Mouse (Mus musculus): ENCODE data around the gene Gm9732.
"Not testable (repeated sequence)": the region's sequence is repeated elsewhere in the genome, so short reads cannot be mapped to it uniquely, and the experiment has no call there.

Gm9732 gene

GRCm38 (mm10) chr14:43274986-43275511, at the start of gene Gm9732:
Gm9732 (plus strand) TSS chr14:43275036.
- DNase-seq (ENCODE audit: low spot score) = not testable (repeated sequence)

DNA sequence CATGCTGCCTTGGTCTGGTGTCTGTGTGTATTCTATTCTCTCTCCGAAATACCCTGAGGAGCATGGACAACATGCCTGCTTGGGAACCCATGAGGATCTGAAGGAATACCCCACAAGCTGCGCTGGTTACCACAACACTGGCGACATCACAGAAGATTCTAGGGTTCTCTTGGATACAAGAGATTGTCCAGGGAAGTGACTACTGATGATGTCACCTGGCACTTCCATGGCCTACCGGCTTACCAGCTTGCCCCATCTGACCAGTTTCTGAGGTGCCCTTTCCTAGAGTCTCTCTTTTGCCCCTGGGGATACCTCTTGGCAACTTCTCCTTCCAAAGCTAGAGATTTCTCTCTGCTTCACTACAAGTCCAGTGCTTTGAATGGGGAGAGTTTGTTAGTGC, 39.6 kb upstream of the Gm9732 start, which contains the start of gene Gm8122:
Gene Gm8122 (minus strand): TSS at position 101 of the 400 bp plus-strand sequence.
- DNase-seq (ENCODE audit: low spot score) = not testable (repeated sequence)

- not testable (repeated sequence) for DNase-seq (ENCODE audit: low spot score)
Observed at GRCm38 (mm10) chr14:43237769-43238168, 37.1 kb upstream of the Gm9732 start.

GRCm38 (mm10) chr14:43249611-43250170, 25.1 kb upstream of the Gm9732 start:
- DNase-seq (ENCODE audit: low spot score) = not testable (repeated sequence)

DNA sequence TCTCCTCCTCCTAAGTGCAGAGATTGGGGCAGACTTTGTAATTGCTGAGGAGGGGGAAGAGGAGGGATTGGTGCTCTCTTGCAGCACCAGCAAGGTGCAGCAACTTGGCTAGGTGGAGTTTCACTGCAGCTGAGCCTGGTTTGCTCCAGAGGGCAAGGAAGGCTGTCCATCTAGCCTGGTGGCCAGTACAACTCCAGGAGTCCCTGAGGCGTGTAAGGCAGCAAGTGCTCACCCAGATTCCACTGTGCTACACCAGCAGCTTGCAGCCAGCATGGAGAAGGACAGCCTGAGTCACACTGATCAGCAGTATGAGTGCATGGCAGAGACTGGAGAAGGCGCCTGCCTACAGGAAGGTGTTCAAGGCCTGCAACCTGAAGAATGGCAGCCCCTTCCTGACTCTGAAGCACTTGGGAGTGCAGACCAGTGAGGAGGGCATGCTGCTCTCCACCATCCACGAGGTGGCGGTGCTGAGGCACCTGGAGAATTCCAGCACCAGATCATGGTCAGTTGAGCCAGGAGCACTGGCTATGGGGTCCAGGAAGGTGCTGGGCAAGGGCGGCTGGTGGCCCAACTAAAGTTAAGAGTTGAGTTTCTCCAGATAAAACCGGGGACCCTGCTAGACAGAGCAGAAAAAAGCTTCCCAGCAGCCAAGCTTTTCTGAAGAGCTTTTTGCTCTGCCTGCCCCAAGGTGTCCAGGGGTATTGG, 24.1 kb upstream of the Gm9732 start:
- not testable (repeated sequence) for DNase-seq (ENCODE audit: low spot score)

DNA sequence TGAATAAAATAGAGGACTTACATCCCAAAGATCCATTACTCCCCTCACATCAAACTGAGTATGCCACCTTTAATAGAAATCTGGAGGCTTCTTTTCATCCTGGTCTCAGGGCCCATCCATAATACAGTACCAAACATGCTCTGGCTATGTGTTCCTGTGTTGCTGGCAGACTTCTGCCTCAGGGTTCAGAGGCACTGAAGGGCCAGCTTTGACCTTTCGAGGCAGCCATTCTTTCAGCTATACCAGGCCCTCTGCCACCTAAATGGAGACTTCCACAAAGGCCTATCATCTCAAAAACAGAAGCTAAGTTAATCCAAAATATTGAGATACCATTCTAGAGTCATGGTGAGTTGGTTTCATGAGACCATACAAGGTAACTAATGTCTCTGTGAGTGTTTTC, 18.3 kb upstream of the Gm9732 start:
- DNase-seq (ENCODE audit: low spot score) = not testable (repeated sequence)

DNA sequence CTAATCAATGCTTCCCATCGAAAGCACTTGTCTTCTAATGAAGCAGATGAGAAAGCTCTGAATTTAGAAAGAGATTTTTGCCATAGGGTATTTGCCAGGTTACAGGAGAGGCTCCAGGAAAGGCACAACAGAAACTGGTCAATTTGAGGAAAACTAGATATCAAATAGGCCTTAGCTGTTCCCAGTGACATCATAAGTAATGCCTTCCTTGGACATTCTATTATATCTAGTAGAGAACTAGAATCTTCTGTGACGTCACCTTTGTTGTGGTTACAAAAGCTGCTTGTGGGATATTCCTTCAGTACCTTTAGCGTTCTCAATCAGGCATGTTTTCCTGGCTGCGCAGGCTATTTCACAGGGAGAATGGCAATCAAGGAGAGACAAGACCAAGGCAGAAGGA, 16.5 kb upstream of the Gm9732 start, which contains the start of gene Gm8126:
Gene Gm8126 (plus strand): TSS at position 301 of the 400 bp plus-strand sequence.
- DNase-seq (ENCODE audit: low spot score) = not testable (repeated sequence)

DNA sequence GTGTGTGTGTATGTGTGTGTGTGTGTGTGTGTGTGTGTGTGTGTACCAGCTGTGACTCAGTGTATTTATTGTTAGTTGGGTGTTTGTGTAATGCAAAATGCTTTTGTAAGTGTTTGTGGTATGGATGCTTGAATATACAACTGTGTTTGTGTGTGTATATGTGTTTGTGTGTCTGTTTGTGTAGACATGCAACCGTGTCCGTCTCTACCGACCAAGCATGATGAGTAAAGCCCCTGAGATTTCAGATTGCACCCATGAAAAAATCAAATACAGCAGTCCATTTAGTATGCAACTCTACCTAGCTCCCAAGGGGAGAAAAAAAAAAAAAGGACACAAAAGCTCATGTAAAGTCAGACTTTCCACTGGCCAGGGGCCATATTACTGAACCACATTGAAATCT, 11.4 kb upstream of the Gm9732 start:
- not testable (repeated sequence) for DNase-seq (ENCODE audit: low spot score)

DNA sequence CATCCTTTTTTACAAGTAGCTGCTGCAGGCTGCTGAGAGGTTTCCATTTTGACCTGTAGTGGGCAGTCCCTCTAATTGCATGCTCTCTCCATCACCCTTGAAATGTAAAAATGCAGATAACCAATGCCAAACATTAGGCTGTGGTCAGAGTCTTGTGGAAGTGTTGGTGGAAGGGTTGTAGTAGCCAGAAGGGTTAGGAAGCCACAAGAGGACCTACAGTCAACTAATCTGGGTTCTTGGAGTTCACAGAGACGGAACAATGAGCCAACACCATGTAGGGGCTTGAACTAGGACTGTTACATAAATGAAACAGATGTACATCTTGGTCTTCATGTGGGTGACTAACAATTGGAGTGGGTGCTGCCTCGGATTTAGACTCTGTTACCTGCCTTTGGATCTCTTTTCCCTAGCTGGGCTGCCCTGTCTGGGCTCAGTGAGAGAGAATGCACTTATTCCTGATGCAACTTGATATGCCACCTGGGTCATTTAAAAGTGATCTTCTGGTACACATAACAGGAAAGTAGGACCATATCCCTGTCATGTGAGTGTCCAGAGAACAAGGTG, 6.2 kb upstream of the Gm9732 start:
- DNase-seq (ENCODE audit: low spot score) = not testable (repeated sequence)

- not testable (repeated sequence) for DNase-seq (ENCODE audit: low spot score)
Observed at GRCm38 (mm10) chr14:43269211-43269610, 5.6 kb upstream of the Gm9732 start.

- DNase-seq (ENCODE audit: low spot score) = not testable (repeated sequence)
Observed at GRCm38 (mm10) chr14:43273161-43273560, 1.7 kb upstream of the Gm9732 start.

- DNase-seq (ENCODE audit: low spot score) = not testable (repeated sequence)
Observed at GRCm38 (mm10) chr14:43275752-43276151, 916 bp downstream of the Gm9732 start.

- DNase-seq (ENCODE audit: low spot score) = not testable (repeated sequence)
Observed at GRCm38 (mm10) chr14:43277468-43277867, 2.6 kb downstream of the Gm9732 start.

- not testable (repeated sequence) for DNase-seq (ENCODE audit: low spot score)
Observed at GRCm38 (mm10) chr14:43278146-43278545, 3.3 kb downstream of the Gm9732 start.

DNA sequence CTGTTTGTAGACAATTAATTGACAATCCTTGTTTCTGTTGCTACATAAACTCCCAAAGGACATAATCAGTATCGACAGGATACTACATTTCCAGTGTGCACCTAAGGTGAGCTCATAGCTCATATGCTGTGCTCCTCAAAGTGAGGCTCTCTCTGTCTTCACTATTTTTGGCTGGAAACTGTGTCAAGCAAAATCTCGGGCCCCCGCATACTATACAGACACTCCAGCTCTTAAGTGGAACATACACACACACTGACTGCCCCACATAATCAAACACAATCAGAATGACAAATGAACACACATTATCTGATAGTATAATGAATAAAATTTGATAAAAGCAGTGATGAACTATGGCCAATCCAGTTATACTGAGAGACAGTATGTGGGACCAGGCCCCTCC, 3.8 kb downstream of the Gm9732 start:
- not testable (repeated sequence) for DNase-seq (ENCODE audit: low spot score)

GRCm38 (mm10) chr14:43293503-43293902, 18.7 kb downstream of the Gm9732 start, which contains the start of gene Gm8127:
Gm8127 (minus strand) TSS chr14:43293832.
- DNase-seq (ENCODE audit: low spot score) = not testable (repeated sequence)

GRCm38 (mm10) chr14:43319516-43319915, 44.7 kb downstream of the Gm9732 start:
- not testable (repeated sequence) for DNase-seq (ENCODE audit: low spot score)

- not testable (repeated sequence) for DNase-seq (ENCODE audit: low spot score)
Observed at GRCm38 (mm10) chr14:43328603-43329002, 53.8 kb downstream of the Gm9732 start.

DNA sequence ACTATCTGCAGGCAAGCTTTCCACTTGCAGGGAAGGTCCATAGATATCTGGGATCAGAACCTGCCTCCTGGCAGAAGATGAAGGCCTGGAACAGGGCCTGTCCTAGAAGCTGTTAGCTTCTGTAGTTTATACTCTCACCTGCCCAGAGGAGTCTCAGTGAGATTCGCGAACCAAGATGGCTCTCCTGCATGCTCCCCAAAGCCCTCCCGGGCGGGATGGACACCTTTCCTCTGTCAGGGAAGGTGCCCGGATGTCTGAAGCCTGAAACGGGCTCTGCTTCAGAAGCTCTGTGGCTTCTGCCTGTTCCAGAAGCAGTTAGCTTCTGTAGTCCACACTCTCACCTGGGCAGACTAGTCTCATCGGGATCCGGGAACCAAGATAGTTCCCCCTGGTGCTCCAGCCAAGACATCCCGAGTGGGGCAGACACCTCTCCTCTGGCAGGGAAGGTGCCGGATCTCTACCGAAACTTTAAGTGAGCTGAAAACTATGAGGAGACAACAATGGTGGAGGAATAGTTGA, 56.6 kb downstream of the Gm9732 start:
- DNase-seq (ENCODE audit: low spot score) = not testable (repeated sequence)

- DNase-seq (ENCODE audit: low spot score) = not testable (repeated sequence)
Observed at GRCm38 (mm10) chr14:43337646-43338045, 62.8 kb downstream of the Gm9732 start.

- not testable (repeated sequence) for DNase-seq (ENCODE audit: low spot score)
Observed at GRCm38 (mm10) chr14:43347711-43348110, 72.9 kb downstream of the Gm9732 start, which contains the start of gene 1700001F09Rik. 1700001F09Rik (minus strand) TSS chr14:43347811.

- DNase-seq (ENCODE audit: low spot score) = not testable (repeated sequence)
Observed at GRCm38 (mm10) chr14:43352944-43353343, 78.1 kb downstream of the Gm9732 start.
